Mouse (Mus musculus) limb, embryonic 13.5 days (tissue): ENCODE data around the gene Olfr721-ps1. TPM values are rescaled to one million over a fixed set of nuclear protein-coding genes. Genes with fewer than 3 reads are reported as not detected.

Experiments
- ATAC-seq: fragments of 200-750 bp; cut with Nextera tagmentation; 2 replicates; pipeline ENCODE4 v1.8.0; 2017; ENCODE audit warnings: low read depth, moderate number of reproducible peaks, moderate TSS enrichment; ENCODE audit not compliant: low FRiP score
- H3K27ac ChIP-seq: fragments of 300-500 bp; sonication (generic); 2 replicates; pipeline ENCODE4 v1.5.1; 2015; ENCODE audit warnings: inconsistent platforms, mild to moderate bottlenecking, moderate library complexity
- H3K27me3 ChIP-seq: fragments of 300-500 bp; sonication (generic); 2 replicates; pipeline ENCODE4 v1.6.1; 2015; ENCODE audit warnings: mild to moderate bottlenecking, inconsistent platforms
- H3K36me3 ChIP-seq: fragments of 300-500 bp; sonication (generic); 2 replicates; pipeline ENCODE4 v1.6.1; 2015; ENCODE audit warnings: inconsistent platforms, mild to moderate bottlenecking, moderate library complexity
- H3K4me1 ChIP-seq: fragments of 300-500 bp; sonication (generic); 2 replicates; pipeline ENCODE4 v1.6.1; 2015; ENCODE audit warnings: inconsistent platforms
- H3K4me2 ChIP-seq: fragments of 300-500 bp; sonication (generic); replicated peaks from 2 replicates; pipeline ENCODE4 v1.6.1; 2015; ENCODE audit warnings: inconsistent platforms, mild to moderate bottlenecking, moderate library complexity
- H3K4me3 ChIP-seq: fragments of 300-500 bp; sonication (generic); 2 replicates; pipeline ENCODE4 v1.5.1; 2015; ENCODE audit warnings: moderate library complexity, mild to moderate bottlenecking, inconsistent platforms
- H3K9ac ChIP-seq: fragments of 300-500 bp; sonication (generic); 2 replicates; pipeline ENCODE4 v1.6.1; 2015; ENCODE audit warnings: mild to moderate bottlenecking, inconsistent platforms
- H3K9me3 ChIP-seq: fragments of 300-500 bp; sonication (generic); 2 replicates; pipeline ENCODE4 v1.6.1; 2016; ENCODE audit warnings: inconsistent platforms
- WGBS: fragments of 180-500 bp; shearing (Covaris S2); methylation state at CpG from one replicate; pipeline ENCODE4 v1.1.7; 2015; 5-methylcytosine and 5-hydroxymethylcytosine counted together
- polyA plus RNA-seq: library from polyadenylated mRNA; unstranded; fragments of >200 nt; fragmentation: Nextera tagmentation; extraction: Ambion mirVana; gene quantifications from 2 replicates; pipeline ENCODE4 v1.2.1, GENCODE M21; 2015

Gene Olfr721-ps1
- polyA plus RNA-seq, result not detected in 2 replicates

DNA sequence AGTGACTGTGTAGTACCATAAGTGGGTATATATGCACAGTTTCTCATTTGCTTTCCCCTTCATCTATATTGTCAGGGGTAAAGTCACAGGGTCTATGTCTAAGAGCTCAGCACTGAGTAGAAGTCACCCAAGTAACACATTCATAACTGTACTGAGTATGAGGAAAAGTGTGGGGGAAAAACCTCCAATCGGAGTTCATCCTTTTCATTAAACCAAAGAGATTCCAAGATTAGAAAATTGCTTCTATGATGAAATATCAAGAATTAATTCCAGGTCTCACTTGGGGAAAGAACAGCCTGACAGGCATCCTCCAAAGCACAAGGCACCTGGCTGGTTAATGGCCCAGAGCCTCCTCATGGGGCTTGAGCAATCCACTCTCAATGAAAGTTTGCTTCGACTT, at the start of gene Olfr721-ps1:
Olfr721-ps1 (plus strand) TSS at position 301 of the 400 bp plus-strand sequence.
- Histone ChIP-seq H3K27me3 (no peaks in the 10 kb centered on the region), H3K4me2 (no peak within 1 kb of the TSS), H3K36me3 (no peaks in the 10 kb centered on the region), H3K9ac (no peak within 1 kb of the TSS), H3K27ac (no peak within 1 kb of the TSS), H3K4me1 (no peaks in the 10 kb centered on the region), H3K9me3 (no peaks in the 10 kb centered on the region), H3K4me3 (no peak within 1 kb of the TSS)
- no peak for ATAC-seq
- 73% methylated on average over 2 of the region's 2 CpGs for WGBS

DNA sequence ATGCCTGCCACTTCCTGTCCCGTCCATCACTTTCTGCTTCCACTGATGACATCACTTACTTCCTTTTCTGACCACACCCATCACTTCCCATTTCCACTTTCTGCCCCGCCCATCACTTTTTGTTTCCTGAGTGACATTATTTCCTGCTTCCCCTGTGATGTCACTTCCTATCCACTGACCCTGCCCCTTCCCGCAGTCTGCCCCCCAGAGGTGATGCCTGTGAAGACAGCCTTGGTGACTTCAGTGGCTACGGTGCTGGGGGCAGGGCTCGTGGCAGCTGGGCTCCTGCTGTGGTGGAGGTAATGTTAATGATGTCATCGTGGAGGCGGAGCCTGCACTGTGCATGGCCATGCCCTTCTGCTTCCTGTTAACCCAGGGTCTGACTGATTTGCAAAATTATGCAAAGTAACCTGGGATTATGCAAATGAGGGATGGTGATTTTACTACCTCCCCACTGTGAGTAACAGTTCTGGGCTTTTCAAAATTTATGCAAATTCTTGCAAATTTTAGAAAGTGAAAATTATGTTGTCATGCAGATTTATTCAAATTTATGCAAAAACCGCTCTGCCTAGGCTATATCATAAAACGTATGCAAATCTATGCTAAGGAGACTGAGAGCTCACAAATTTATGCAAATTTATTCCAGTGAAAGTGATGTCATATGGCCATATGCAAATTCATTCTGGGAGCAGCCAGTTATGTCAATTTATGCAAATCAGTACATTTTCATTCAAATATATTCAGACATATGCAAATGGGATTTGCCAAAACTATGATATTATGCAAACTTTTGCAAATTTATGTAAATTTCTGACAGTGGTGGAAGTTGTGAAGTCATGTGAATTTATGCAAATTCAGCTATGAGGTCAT, 49.1 kb upstream of the Olfr721-ps1 start:
- Histone ChIP-seq H3K27ac (no peak overlapping the region), H3K4me2 (no peak overlapping the region), H3K4me1 (no peaks in the 10 kb centered on the region), H3K9me3 (peaks cover 70% of the 10 kb centered on the region), H3K9ac (no peak overlapping the region), H3K4me3 (no peak overlapping the region), H3K27me3 (no peaks in the 10 kb centered on the region), H3K36me3 (peaks cover 47% of the 10 kb centered on the region)
- WGBS, result 97% methylated on average over 9 of the region's 9 CpGs
- no peak for ATAC-seq

DNA sequence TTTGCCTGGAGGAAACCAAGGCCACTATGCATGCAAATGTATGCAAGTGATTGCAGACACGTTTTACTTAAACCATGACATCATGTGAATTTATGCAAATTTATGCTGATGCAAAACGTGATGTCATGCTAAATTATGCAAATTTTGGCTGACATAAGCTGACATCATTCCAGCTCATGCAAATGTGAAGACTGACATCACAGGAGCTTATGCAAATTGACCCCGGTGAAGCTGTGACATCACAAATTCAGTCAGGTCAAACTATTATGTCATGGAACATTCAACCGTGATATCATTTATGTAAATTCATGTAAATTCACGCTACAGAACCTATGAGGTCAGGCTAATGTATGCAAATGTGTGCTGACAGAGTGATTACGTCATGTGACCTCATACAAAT, 48.5 kb upstream of the Olfr721-ps1 start:
- 86% methylated on average over 6 of the region's 6 CpGs for WGBS
- peaks cover 63% of the 10 kb centered on the region for H3K9me3 ChIP-seq

DNA sequence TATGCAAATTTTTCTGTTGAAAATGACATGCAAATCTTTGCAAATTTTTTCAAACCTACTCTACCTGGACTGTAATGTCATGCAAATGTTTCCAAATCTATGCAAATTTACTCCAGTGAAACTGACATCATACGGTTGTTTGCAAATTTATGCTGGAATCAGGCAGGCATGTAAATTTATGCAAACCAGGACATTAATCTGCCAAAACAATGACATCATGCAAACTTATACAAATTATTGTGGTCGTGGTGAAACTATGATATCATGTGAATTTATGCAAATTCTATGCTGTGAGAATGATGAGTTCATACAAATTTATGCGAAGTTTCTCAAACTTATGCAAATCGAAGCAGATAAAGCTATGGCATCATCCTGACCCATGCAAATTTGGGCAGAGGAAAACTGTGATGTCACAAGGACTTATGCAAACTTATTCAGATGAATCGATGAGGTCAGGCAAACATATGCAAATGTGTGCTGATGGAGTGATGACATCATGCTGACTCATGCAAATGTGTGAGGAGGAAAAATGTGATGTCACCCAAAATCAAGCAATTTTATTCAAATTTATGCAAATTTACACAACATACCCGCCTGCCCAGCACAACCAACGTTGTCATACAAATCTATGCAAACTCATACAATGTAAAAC, 47.9 kb upstream of the Olfr721-ps1 start:
- Histone ChIP-seq H3K36me3 (peaks cover 35% of the 10 kb centered on the region), H3K4me1 (no peaks in the 10 kb centered on the region), H3K4me3 (no peak overlapping the region), H3K9me3 (peaks cover 57% of the 10 kb centered on the region), H3K27ac (no peak overlapping the region), H3K4me2 (no peak overlapping the region), H3K9ac (no peak overlapping the region), H3K27me3 (no peaks in the 10 kb centered on the region)
- 96% methylated on average over 7 of the region's 7 CpGs for WGBS
- no peak for ATAC-seq

More for the DNA sequence above, 48.5 kb upstream of the Olfr721-ps1 start:
- Histone ChIP-seq H3K27me3 (no peaks in the 10 kb centered on the region), H3K36me3 (peaks cover 41% of the 10 kb centered on the region), H3K27ac (no peak overlapping the region), H3K4me1 (no peaks in the 10 kb centered on the region), H3K9ac (no peak overlapping the region), H3K4me3 (no peak overlapping the region), H3K4me2 (no peak overlapping the region)
- ATAC-seq, result no peak

DNA sequence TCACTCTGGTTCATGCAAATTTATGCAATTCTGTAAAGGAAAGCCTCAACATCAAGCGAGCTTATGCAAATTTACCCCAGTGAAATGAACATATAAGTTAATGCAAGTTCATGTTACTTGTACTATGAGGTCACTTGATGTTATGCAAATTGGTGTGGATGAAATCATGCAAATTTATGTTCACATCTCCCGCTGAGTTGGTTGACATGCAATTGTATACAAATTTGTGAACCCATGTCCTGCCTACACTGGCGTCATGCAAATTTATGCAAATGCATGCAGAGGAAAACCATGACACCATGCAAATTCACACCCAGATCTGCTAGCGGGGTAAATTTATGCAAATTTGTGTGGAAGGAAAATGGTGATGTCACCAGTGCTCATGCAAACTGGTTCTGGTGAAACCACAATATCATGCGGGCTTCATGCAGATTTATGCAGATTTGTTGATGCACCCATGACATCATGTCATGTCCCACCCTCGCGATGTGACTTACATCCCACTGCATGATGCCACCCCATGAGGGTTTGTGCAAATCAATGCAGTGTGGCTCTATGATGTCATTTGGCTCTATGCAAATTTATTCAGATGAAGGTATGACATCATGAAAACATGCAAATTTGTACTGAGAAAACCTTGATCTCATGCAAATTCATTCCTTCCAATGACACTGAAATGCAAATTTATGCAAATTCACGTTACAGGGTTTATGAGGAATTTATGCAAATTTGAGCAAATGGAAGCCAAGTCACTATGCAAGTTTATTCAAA, 47.2 kb upstream of the Olfr721-ps1 start:
- Histone ChIP-seq H3K36me3 (peaks cover 31% of the 10 kb centered on the region), H3K9ac (no peak overlapping the region), H3K4me2 (no peak overlapping the region), H3K4me1 (no peaks in the 10 kb centered on the region), H3K9me3 (peaks cover 50% of the 10 kb centered on the region), H3K27me3 (no peaks in the 10 kb centered on the region), H3K4me3 (no peak overlapping the region), H3K27ac (no peak overlapping the region)
- 92% methylated on average over 8 of the region's 8 CpGs for WGBS
- ATAC-seq, result no peak

DNA sequence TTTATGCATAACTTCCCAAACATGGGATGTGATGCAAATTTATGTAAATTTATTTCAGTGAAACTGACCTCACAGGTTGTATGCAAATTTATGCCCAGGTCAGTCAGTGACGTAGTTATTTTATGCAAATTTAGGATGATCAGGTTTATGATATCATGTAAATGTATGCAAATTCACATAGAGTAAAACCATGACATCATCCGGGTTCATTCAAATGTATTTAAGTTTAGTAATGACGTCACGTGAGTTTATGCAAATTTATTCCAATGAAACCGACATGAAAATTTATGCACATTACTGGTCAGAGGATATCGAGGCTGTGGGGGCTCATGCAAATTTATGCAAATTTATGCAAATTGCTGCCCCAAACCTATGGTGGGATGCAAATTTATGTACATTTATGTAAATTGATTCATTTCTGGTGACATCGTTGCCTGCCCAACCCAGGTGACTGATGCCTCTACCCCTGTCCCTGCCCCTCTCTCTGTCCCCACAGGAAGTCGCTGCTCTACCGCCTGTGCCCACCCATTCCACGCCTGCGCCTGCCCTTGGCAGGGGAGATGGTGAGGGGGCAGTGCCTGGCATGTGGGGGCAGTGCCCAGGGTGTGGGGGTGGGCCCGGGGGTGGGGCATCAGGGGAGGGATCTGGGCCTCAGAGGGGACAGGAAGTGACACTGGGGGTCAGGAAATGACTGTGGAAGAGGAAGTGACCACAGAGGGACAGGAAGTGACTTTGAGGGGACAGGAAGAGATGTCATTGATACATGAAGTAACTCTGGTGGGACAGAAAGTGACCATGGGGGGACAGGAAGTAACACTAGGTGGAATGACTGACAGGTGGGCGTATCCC, 46.4 kb upstream of the Olfr721-ps1 start:
- Histone ChIP-seq H3K4me1 (no peaks in the 10 kb centered on the region), H3K9ac (no peak overlapping the region), H3K4me2 (no peak overlapping the region), H3K9me3 (peaks cover 42% of the 10 kb centered on the region), H3K27me3 (no peaks in the 10 kb centered on the region), H3K27ac (no peak overlapping the region), H3K36me3 (peaks cover 22% of the 10 kb centered on the region), H3K4me3 (no peak overlapping the region)
- ATAC-seq, result no peak
- WGBS, result 97% methylated on average over 13 of the region's 13 CpGs

DNA sequence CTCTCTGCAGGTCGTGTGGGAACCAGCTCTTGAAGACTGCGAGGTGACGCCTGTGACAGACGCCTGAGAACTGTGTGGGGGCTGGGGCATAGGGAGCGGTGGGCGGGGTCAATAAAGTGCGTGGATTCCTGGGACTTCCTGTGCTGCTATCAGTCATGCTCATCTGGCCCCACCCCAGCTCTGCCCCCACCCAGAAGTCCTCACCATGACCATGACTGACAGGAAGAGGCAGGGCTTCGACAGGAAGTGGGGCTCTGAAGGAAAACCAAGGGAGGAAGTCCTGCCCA, 45.8 kb upstream of the Olfr721-ps1 start:
- WGBS, result 89% methylated on average over 8 of the region's 8 CpGs
- Histone ChIP-seq H3K9me3 (peaks cover 36% of the 10 kb centered on the region), H3K27ac (no peak overlapping the region), H3K4me2 (no peak overlapping the region), H3K27me3 (no peaks in the 10 kb centered on the region), H3K36me3 (peaks cover 17% of the 10 kb centered on the region), H3K4me3 (no peak overlapping the region), H3K9ac (no peak overlapping the region), H3K4me1 (no peaks in the 10 kb centered on the region)
- ATAC-seq, result 0 out of 2 replicates have a peak, but pooled peaks have one; percentile 25

DNA sequence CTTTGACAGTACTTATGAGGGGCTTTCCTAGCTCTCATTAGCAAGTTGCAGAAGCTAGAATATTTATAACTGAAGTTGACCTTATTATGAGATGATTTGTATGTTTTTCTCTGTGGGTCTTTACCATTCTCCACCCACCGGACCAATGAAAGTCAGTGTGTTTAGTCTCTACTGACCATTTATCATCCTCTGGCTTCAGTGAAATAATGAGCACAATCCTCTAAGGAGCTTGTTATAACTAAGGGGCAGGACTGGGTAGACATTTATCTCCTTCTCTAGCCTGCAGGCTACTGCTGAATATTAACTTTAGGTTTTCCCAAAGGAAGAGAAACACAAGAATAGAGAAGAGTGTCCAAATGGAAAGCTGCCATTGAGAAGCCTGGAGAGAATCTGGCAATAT, 5.6 kb upstream of the Olfr721-ps1 start:
- Histone ChIP-seq H3K36me3 (no peaks in the 10 kb centered on the region), H3K4me3 (no peak overlapping the region), H3K9ac (no peak overlapping the region), H3K27ac (no peak overlapping the region), H3K4me1 (no peaks in the 10 kb centered on the region), H3K27me3 (no peaks in the 10 kb centered on the region), H3K4me2 (no peak overlapping the region), H3K9me3 (no peaks in the 10 kb centered on the region)
- whole genome bisulfite sequencing, result 88% methylated on average over 1 of the region's 1 CpGs
- ATAC-seq, result no peak

DNA sequence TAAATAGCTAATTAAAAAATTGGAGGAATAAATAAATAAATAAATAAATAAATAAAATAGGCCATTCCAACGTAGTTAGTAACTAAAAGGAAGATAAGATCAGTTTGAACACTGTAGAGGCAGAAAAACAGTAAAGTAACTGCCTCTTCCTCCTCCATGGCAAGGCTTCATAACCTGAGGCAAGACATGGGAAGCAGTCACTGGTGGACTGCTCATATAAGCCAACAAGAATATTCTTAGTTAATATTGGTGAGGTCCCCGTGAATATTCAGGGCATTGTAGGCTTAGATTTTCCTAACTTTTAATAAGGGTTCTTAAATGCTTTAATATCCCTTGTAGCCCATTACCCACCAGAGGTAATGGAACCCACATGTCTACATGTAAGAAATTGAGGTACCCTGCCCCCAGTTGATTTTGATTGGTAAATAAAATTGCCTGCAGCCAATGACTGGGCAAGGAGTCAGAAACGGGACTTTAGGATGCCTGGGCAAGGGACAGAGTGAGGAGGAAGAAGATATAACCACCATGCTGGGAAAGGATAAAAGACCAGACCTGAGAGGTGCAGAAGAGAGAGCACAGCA, 35.1 kb downstream of the Olfr721-ps1 start:
- Histone ChIP-seq H3K9me3 (no peaks in the 10 kb centered on the region), H3K4me2 (no peak overlapping the region), H3K9ac (no peak overlapping the region), H3K27me3 (no peaks in the 10 kb centered on the region), H3K4me1 (0 out of 2 replicates have a peak, but pooled peaks cover 2% of the 10 kb centered on the region), H3K4me3 (no peak overlapping the region), H3K27ac (no peak overlapping the region), H3K36me3 (no peaks in the 10 kb centered on the region)
- WGBS, result 38% methylated on average over 3 of the region's 3 CpGs
- ATAC-seq, result peak; percentile 89
